Comparison of ENCODE assay signal across 8 mouse cellular contexts in the genomic region with DNA sequence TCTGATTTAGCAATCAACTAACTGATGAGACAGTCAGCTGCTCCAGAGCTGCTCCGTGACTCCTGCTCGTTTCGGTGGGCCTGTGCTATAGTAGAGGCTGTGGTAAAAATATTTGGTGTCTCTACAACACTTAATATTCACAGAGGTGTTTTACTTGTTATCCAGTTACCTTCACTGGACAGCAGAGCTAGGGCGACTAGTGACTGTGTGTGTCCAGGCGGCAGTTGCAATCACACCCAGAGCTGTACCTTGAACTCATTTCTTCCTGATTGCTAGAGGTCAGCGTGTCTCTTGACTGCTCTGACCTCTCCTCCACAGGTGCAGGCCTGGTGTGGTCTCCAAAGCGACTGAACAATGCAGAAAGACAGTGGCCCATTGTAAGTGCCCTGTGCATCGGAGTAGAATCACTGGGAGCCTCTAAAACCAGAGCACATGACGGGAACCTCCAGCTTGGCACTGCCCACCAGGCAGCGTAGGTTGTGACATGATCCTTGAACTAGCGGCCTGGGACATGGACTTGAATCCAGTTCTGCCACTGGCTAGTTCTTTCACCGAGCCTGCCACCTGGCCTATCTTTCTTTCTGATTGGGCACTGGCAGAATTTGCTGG. TPM values are rescaled to one million over a fixed set of nuclear protein-coding genes. Genes with fewer than 3 reads are reported as not detected.
DNase-seq lines count a peak whose midpoint lies in the region; ATAC-seq and TF ChIP-seq lines count a peak whose summit lies in the region.

No protein-coding gene starts in this region.

- TF ChIP-seq POLR2A in ES-Bruce4 (IDR thresholded peaks at IDR 0.05; ENCODE audit: insufficient read depth, low read length) (no peak), myocyte (IDR thresholded peaks at IDR 0.05; ENCODE audit: insufficient read length, low read depth) (no peak)

- H3K9ac ChIP-seq in ES-Bruce4 (ENCODE audit: low read depth, poor library complexity, severe bottlenecking), result peak overlapping the region; percentile 46
- peak overlapping the region; percentile 74 for H3K9ac ChIP-seq in forebrain, embryonic 12.5 days
- H3K9ac ChIP-seq in kidney, postnatal 0 days (ENCODE audit: low read depth, low read length), result peak overlapping the region; percentile 78

- H3ac ChIP-seq in myocyte (ENCODE audit: control insufficient read depth, insufficient read length), result peak overlapping the region; percentile 45

- peak overlapping the region; percentile 77 for H3K4me2 ChIP-seq in forebrain, embryonic 12.5 days
- peak overlapping the region; percentile 78 for H3K4me2 ChIP-seq in kidney, postnatal 0 days (ENCODE audit: low read length)
- H3K4me2 ChIP-seq in myocyte (ENCODE audit: low read depth), result peak overlapping the region; percentile 66

- H3K27ac ChIP-seq in ES-Bruce4 (ENCODE audit: insufficient read depth, low read length), result no peak overlapping the region
- peak overlapping the region; percentile 77; the same call in 1 of the 2 replicates for H3K27ac ChIP-seq in forebrain, embryonic 12.5 days
- H3K27ac ChIP-seq in kidney, postnatal 0 days, result peak overlapping the region; percentile 92

- no peaks in the 10 kb centered on the region for H3K27me3 ChIP-seq in ES-Bruce4 (ENCODE audit: control insufficient read depth, insufficient read depth, low read length, poor library complexity, severe bottlenecking)
- no peaks in the 10 kb centered on the region for H3K27me3 ChIP-seq in forebrain, embryonic 12.5 days
- no peaks in the 10 kb centered on the region for H3K27me3 ChIP-seq in kidney, postnatal 0 days (ENCODE audit: insufficient read depth, low read length)
- H3K27me3 ChIP-seq in myocyte (ENCODE audit: control insufficient read depth, insufficient read depth, insufficient read length), result no peaks in the 10 kb centered on the region

- no peaks in the 10 kb centered on the region for H3K4me1 ChIP-seq in ES-Bruce4 (ENCODE audit: control insufficient read depth, insufficient read depth, low read length)
- H3K4me1 ChIP-seq in forebrain, embryonic 12.5 days, result peaks cover 13% of the 10 kb centered on the region
- peaks cover 8% of the 10 kb centered on the region for H3K4me1 ChIP-seq in kidney, postnatal 0 days (replicated peaks; ENCODE audit: insufficient read depth, low read length)

- TF ChIP-seq CTCF in ES-Bruce4 (IDR thresholded peaks at IDR 0.05; ENCODE audit: low read depth, low read length), result no peak
- no peak for TF ChIP-seq CTCF in kidney, postnatal 0 days (IDR thresholded peaks at IDR 0.05; ENCODE audit: low read depth)

- H3K79me2 ChIP-seq in myocyte (ENCODE audit: control insufficient read depth, insufficient read depth), result peaks cover 11% of the 10 kb centered on the region

- peak; percentile 18 for DNase-seq in cerebellum, adult 9-10 months
- no peak for DNase-seq in cerebellum, adult 8-10 months
- DNase-seq in kidney, postnatal 0 days (ENCODE audit: low spot score), result no peak
- DNase-seq in urinary bladder, postnatal 4 days (ENCODE audit: low spot score in 2 of 2), result no peak
- DNase-seq in right cerebral cortex, postnatal 25 days, result no peak

- peak overlapping the region; percentile 83 for H3K4me3 ChIP-seq in ES-Bruce4 (ENCODE audit: low read depth, low read length)
- H3K4me3 ChIP-seq in forebrain, embryonic 12.5 days (replicated peaks), result peak overlapping the region; percentile 68
- peak overlapping the region; percentile 65 for H3K4me3 ChIP-seq in kidney, postnatal 0 days (replicated peaks; ENCODE audit: low read depth, low read length)
- H3K4me3 ChIP-seq in myocyte, result peak overlapping the region; percentile 54

- ATAC-seq in forebrain, embryonic 12.5 days (ENCODE audit: low FRiP score), result peak; percentile 18
- ATAC-seq in kidney, postnatal 0 days (replicated peaks; ENCODE audit: low FRiP score, low read depth), result no peak; the same call in 1 of the 2 replicates

- H3K36me3 ChIP-seq in ES-Bruce4 (ENCODE audit: control insufficient read depth, insufficient read depth, low read length, poor library complexity, severe bottlenecking) (peaks cover 24% of the 10 kb centered on the region), myocyte (ENCODE audit: control insufficient read depth, insufficient read depth) (peaks cover 12% of the 10 kb centered on the region)
- peaks cover 49% of the 10 kb centered on the region for H3K36me3 ChIP-seq in forebrain, embryonic 12.5 days (replicated peaks)
- H3K36me3 ChIP-seq in kidney, postnatal 0 days (ENCODE audit: insufficient read depth, low read length), result peaks cover 34% of the 10 kb centered on the region; the same call in 1 of the 2 replicates

- no peaks in the 10 kb centered on the region for H3K9me3 ChIP-seq in ES-Bruce4 (replicated peaks; ENCODE audit: control insufficient read depth, insufficient read depth, low read length, poor library complexity, severe bottlenecking)
- H3K9me3 ChIP-seq in forebrain, embryonic 12.5 days, result no peaks in the 10 kb centered on the region
- no peaks in the 10 kb centered on the region for H3K9me3 ChIP-seq in kidney, postnatal 0 days (replicated peaks; ENCODE audit: low read length)

- WGBS in forebrain, embryonic 12.5 days, result 39% methylated on average over 12 of the region's 12 CpGs
- 31% methylated on average over 12 of the region's 12 CpGs for WGBS in kidney, postnatal 0 days

- TF ChIP-seq EP300 in ES-Bruce4 (IDR thresholded peaks at IDR 0.05; ENCODE audit: insufficient read depth, low read depth, low read length), result no peak

TF ChIP-seq in myocyte, 11 proteins besides CTCF, POLR2A, EP300 and RAD21:
- TF ChIP-seq E2F4 (IDR thresholded peaks at IDR 0.05; ENCODE audit: insufficient read depth) (no peak), USF1 (IDR thresholded peaks at IDR 0.05; ENCODE audit: low read depth) (no peak), MAX (IDR thresholded peaks at IDR 0.05; ENCODE audit: low read depth) (no peak), REST (IDR thresholded peaks at IDR 0.05; ENCODE audit: insufficient read depth, insufficient read length) (no peak), CEBPB (IDR thresholded peaks at IDR 0.05; ENCODE audit: insufficient read depth, poor library complexity, severe bottlenecking) (no peak), MYOD1 (IDR thresholded peaks at IDR 0.05; ENCODE audit: control insufficient read depth in 1 of 3, insufficient read length in 2 of 3, low read depth in 2 of 3) (no peak), POLR2AphosphoS2 (IDR thresholded peaks at IDR 0.05; ENCODE audit: insufficient read length, low read depth) (no peak), TCF12 (IDR thresholded peaks at IDR 0.05; ENCODE audit: insufficient read depth, poor library complexity, severe bottlenecking) (no peak), TCF3 (IDR thresholded peaks at IDR 0.05; ENCODE audit: insufficient read length, low read depth) (no peak), MYOG (IDR thresholded peaks at IDR 0.05; ENCODE audit: control insufficient read depth in 1 of 3, insufficient read depth in 1 of 3, insufficient read length in 2 of 3, low read depth in 2 of 3) (no peak), SRF (IDR thresholded peaks at IDR 0.05; ENCODE audit: control insufficient read depth, insufficient read length, low read depth) (no peak)

RNA-seq across cellular contexts. Expression of gene Tmem14c, which starts 0.8 kb away (rescaled TPM):
- polyA plus RNA-seq in ES-Bruce4 (2011; ENCODE audit: insufficient read depth, insufficient read length, low read depth, missing spikeins) (111 and 112 TPM in 2 replicates), myocyte (2012; fragmentation: generic; extraction: Trizol) (201 TPM)
- 133 and 143 TPM in 2 replicates for polyA plus RNA-seq in forebrain, embryonic 12.5 days (2016; fragmentation: Nextera tagmentation; extraction: Ambion mirVana)
- 257 and 258 TPM in 2 replicates for polyA plus RNA-seq in kidney, postnatal 0 days (2015; fragmentation: Nextera tagmentation; extraction: Ambion mirVana)

RNA-seq across cellular contexts. Expression of gene Pak1ip1, which starts 16.1 kb away (rescaled TPM):
- polyA plus RNA-seq in ES-Bruce4 (2011; ENCODE audit: insufficient read depth, insufficient read length, low read depth, missing spikeins) (79.0 and 79.4 TPM in 2 replicates), myocyte (2012; fragmentation: generic; extraction: Trizol) (66.3 TPM)
- 85.5 and 93.2 TPM in 2 replicates for polyA plus RNA-seq in forebrain, embryonic 12.5 days (2016; fragmentation: Nextera tagmentation; extraction: Ambion mirVana)
- 67.6 and 73.7 TPM in 2 replicates for polyA plus RNA-seq in kidney, postnatal 0 days (2015; fragmentation: Nextera tagmentation; extraction: Ambion mirVana)
